Mouse (Mus musculus): ENCODE results near the gene Thoc5.

Gene Thoc5

DNA sequence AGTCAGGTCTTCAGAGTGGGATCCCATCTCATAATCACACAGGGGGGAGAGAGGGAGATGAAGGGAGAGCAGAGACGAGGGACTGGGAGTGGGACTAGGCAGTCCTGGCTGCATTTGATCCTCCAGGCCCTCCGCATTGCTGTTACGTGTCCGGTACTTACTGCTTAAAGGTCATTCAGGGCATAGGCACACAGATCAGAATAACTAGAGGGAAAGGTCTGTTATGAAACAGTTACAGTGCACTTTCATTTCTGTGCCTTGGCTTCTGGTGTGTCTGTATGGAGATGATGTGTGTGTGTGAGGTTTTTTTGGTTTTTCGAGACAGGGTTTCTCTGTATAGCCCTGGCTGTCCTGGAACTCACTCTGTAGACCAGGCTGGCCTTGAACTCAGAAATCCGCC is 11.1 kb downstream of the Thoc5 start:
- DNase-seq (ENCODE audit: low spot score in 2 of 2), result no peak

DNA sequence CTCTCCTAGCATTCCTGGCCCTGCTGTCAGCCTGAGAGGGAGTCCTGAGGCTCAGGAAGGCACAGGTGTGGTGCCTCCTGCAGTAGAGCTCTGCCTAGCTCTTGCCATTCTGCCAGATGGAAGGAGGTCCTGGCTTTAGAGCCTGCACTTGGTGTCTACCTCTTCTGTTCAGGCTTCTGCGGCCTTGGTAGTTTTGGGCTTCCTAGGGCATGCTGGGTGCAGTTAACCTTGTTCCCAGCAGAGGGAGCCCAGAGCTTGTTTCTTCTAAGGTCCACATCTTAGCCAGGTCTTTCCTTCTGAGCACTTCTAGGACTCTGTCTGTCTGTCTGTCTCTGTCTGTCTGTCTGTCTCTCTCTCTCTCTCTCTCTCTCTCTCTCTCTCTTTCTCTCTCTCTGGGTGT is 20.9 kb downstream of the Thoc5 start:
- peak; percentile 73 to 83 for DNase-seq (ENCODE audit: low spot score in 2 of 2)

GRCm38 (mm10) chr11:4921281-4921680 is 26.2 kb downstream of the Thoc5 start:
- no peak for DNase-seq (ENCODE audit: low spot score in 2 of 2)

DNA sequence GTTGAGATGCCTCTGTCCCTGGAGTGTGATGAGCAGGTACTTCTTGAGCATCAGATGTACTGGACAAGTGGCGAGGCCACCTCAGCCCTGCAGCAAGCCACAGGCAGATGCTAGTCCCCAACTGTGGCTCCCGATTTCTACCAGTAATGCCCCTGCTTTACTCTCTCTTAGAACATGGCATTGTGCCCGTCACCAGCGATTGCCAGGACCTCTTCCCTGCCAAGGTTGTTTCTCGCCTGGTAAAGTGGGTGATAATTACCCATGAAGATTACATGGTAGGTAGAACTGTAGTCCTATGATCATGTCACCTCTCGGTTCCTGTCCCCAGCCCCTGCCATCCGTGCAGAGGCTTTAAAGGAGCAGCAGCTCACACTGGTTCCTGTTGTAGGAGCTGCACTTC is 26.6 kb downstream of the Thoc5 start:
- no peak for DNase-seq (ENCODE audit: low spot score in 2 of 2)

DNA sequence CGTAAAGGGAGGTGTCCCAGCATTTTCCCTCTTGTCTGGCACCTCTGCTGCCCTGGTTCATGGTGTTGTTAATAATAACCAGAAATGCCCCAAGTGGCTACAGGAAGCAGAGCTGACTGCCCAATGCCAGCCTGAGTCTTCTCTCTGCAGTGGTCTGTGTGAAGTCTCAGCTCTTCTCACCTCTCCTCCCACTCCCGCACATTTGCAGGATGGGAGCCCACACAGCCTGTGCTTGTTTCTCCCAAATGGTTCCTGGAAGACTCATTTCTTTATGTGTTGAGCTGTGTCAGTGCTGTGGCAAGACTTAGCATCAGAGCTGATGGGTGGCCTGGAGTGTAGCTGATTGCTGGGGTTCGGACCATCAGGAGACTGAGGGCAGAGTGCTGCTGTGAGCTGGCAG is 32.1 kb downstream of the Thoc5 start:
- DNase-seq (ENCODE audit: low spot score in 2 of 2), result peak; percentile 57 to 63

DNA sequence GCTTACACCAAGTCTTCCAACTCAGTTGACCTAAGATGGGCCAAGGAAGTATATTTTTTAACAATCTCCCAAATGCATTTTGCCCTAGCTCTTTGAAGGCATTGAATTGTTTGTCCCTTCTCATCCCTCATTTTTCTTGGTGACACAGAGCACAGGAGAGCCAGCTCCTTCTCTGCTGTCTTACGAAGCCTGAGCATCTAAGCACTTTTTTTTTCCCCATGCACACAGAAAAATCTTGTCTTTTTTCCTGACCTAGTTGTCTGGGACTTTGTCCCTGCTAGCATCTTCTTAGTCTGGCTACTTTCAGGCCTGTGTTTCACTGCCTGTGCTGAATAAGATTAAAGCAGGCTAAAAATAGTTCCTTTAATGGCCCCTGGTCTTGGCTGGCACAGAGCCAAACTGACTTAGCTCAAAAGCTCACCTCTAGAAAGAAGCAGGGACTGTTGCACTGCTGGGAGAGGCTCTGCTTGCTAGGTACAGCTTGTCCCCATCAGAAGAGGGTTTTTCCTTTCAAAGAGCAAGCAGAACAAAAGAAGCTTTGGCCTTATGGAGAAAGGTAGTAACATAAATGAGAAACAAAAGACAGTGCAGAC is 36.0 kb downstream of the Thoc5 start:
- DNase-seq (ENCODE audit: low spot score in 2 of 2), result no peak

GRCm38 (mm10) chr11:4936243-4936642 is 41.1 kb downstream of the Thoc5 start:
- DNase-seq (ENCODE audit: low spot score in 2 of 2), result no peak

DNA sequence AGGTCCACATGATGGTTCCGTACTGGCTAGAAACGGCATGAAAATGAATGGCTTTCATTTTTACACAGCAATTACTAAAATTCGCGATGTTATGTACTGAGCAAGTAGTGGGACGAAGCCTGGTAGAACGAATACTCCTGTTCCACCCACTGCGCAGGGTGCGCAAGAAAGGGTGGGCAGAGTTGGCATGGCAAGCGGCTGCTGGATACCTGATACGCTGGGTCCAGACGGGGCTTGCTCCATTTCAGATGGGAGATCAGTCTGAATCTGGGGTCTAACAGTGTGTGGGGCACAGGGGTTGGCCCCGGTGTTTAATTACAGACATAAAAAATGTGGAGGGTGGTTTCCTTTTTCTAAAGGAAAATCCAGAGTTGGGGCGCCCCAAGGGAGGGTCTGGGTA is 51.4 kb downstream of the Thoc5 start:
- peak; percentile 41 for DNase-seq (ENCODE audit: low spot score in 2 of 2)

DNA sequence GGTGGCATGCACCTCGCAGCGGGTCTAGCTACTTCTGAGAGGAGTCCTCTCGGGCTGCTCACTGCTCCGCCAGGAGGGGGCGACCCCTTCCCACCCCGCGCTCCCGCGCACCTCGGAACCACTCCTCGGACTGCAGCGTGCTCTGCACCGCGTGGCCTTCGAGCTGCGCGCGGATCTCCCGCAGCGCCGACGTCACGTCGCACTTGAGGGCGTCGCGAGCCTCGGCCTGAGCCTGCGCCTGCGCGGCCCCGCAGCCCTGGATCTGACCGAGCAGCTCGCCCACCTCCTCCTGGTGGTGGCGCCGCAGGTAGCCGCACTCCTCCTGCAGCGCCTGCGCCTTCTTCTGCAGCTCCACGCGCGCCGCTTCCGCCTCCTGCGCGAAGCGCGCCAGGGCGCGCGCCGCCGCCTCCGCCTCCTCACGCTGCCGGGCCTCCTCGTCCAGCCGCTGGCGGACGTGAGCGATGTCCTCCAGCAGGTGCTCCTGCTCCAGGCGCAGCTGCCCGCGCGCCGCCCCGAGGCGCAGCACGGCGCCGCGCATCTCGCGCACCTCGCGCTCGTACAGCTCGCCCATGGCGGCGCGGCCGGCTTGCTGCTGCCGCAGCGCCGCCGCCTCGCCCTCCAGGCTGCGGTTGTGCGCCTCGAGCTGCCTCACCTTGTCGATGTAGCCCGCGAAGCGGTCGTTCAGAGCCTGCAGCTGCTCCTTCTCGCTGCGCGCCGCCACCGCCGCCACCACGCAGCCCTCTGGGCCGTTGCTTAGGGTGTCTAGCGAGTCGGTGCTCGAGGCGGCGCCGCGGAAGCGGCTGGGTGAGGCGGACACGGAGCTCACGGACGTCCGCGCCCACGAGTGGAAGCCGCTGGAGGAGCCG is 52.1 kb downstream of the Thoc5 start:
- peak; percentile 85 to 88 for DNase-seq (ENCODE audit: low spot score in 2 of 2)

DNA sequence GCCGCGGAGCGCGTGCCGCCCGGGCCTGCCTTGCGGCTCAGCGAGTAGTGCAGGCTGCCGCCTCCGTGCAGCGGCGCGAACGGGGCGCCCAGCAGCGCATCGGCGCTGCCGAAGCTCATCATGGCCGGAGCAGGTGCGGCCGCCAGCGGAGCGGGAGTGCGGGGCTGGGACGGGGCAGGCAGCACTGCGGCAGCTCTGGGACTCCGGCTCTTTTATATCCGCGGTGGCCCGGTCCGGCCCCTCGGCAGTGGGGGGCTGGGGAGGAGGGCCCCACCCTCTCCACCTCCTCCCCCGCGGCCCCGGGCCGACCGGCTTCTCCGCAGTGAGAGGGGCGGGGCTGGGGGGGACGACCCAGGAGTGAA is 52.7 kb downstream of the Thoc5 start, which contains the start of gene Nefh:
Gene Nefh (minus strand): TSS at position 252 of the 362 bp plus-strand sequence.
- no peak for DNase-seq (ENCODE audit: low spot score in 2 of 2)

DNA sequence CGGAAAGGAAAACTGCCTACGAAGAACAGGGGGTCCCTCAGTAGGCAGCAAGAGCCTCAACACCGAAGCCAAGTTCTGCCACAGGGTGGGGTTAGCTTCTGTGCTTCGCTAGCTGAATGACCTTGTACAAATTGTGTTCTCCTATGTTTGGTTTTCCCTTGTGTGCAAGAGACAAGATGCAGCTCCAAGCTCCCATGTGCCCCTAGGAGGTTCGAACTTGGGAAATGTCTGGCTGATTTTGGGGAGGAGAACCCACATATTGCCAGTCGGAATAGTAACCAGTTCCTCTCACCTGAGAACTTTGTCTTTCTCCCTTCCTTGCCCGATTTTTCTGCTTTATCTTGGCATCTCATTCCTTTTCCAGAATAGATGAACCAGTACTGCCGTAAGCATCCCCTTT is 53.7 kb downstream of the Thoc5 start:
- peak in 1 of 2 experiments; percentile 36 for DNase-seq (ENCODE audit: low spot score in 2 of 2)

DNA sequence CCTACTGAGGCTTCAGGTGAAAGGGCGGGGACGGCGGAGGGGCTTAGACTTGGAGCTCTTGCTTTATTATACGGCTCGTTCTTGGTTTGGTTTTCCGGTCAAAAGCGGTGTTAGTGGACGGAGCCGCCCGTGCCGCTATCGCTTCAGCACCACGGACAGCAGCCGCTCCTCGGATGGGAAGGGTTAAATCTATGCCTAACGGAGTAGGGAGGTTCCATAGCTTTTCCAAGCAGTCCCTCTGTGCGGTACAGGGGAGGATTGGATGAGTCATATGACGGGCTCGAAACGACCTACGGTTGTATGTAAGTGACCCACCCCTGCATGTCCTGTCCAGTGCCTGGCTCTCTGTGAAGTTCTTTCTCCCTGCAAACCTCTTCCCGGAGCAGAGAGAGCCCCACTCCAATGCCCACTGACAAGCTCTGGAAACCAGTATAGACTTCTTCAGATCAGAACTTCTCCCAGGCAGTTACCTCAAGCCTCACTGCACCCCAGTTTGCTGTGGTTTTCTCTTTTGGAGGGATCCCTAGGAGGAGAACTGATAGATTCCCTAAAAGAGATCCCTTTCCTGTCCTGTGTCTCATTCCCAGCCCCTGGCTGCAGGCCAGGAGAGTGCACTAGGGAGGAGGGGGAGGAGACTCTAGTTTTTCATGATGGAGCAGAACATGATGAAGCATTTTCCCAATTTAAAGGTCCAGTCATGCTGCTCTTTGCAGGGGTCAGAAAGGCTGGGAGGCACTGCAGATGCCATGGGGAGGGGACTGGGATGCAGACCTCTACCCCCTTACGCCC is 54.3 kb downstream of the Thoc5 start:
- peak; percentile 40 to 60 for DNase-seq (ENCODE audit: low spot score in 2 of 2)

- no peak for DNase-seq (ENCODE audit: low spot score in 2 of 2)
Observed at GRCm38 (mm10) chr11:4953401-4953800, 58.3 kb downstream of the Thoc5 start.

- DNase-seq (ENCODE audit: low spot score in 2 of 2), result peak; percentile 49 to 65
Observed at GRCm38 (mm10) chr11:4953918-4954317, 58.8 kb downstream of the Thoc5 start.

DNA sequence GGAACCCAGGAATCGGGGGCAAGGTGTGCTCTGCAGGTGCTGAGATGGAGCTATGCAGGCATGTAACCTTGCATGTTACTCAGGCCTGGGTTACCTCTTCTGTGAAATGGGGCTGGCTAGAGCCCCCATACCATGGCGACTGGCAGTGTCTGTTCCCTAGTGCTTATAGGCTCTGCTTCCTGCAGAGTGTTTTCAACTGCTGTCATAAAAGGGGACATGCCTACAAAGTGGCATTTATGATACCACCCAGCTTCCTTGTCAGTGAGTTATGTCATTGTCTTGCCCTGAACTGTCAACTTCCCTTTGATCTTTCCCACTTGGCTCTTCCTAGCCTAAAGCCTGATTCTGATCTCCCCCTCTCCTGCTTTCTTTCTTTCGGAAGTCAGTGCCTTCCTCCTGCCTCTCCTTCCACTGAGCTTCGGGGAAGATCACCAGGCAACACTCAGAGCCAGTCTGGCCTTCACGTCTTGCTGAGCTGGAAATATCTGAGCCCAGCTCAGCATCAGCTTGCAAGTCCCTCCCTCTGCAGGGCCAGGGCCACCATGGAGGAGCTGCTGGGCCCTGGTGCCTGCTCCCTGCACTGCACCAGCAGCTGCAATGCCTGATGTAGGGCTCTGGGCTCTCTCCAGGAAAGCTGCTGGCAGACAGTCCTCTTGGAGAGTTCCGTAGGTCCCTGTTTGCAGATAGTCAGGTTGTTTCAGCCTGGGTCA is 68.1 kb downstream of the Thoc5 start:
- no peak for DNase-seq (ENCODE audit: low spot score in 2 of 2)

- DNase-seq (ENCODE audit: low spot score in 2 of 2), result no peak
Observed at GRCm38 (mm10) chr11:4966325-4966724, 71.2 kb downstream of the Thoc5 start.

- no peak for DNase-seq (ENCODE audit: low spot score in 2 of 2)
Observed at GRCm38 (mm10) chr11:4966888-4967287, 71.8 kb downstream of the Thoc5 start.

DNA sequence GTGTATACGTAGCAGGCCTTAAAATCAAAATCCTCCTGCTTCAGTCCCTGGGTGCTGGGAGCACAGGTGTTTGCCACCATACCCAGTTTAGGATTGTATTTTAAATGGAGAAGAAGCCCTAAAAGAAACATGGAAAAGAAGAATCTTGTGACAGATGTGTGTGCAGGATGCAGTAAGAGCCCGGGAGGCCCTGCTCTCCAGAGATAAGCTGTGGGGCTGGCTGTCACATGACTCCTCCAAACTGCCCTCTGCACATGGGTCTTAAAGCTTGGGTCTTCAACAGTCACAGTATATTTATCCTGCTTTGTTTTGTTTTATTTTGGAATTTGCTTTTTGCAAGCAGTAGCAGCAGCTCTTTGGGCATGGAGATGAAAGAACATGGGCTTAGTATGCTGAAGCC is 72.4 kb downstream of the Thoc5 start:
- DNase-seq (ENCODE audit: low spot score in 2 of 2), result no peak

DNA sequence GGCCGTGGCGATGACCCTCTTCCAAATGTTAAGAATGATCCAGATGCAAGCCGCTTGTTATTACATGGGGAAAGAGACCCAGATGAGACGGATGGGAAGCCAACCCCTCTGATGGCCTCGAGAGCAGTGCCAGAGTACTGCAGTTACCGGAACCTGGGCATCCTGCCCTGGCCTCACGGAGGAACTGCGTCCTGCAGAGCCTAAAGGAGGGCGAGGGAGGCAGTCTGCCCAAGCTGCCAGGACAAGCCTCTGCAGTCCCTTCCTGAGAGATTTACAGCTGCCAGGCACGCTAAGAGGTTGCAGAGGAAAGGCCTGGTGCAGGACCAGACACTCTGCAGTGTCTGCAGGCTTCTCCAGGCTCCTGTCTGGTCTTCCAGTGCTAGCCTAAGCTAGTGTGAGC is 73.3 kb downstream of the Thoc5 start:
- DNase-seq (ENCODE audit: low spot score in 2 of 2), result no peak

- DNase-seq (ENCODE audit: low spot score in 2 of 2), result peak; percentile 70 to 71
Observed at GRCm38 (mm10) chr11:4972967-4973870, 78.1 kb downstream of the Thoc5 start.

GRCm38 (mm10) chr11:4973871-4974256 is 78.7 kb downstream of the Thoc5 start:
- DNase-seq (ENCODE audit: low spot score in 2 of 2), result no peak

Data from right cerebral cortex, adult 2 months (tissue).